In genomic region chr6:144322297-144323047, GRCm38 (mm10) we compare ENCODE assay signal across 21 mouse cellular contexts.
"Had no signal": no experiment of that assay in that cellular context is flagged by ENCODE, and none has a peak within 500 bp of the region (broad histone marks: within the 10 kb centered on the region; RNA-seq: fewer than 3 reads in every experiment).

No protein-coding gene starts in this region.

- H3K27ac ChIP-seq: limb, embryonic 12.5 days; limb, embryonic 15.5 days; liver, embryonic 14.5 days; macrophage; midbrain, embryonic 12.5 days; midbrain, embryonic 15.5 days; neural tube, embryonic 12.5 days; neural tube, embryonic 15.5 days; stomach, postnatal 0 days had no signal

- H3K27me3 ChIP-seq: limb, embryonic 12.5 days; limb, embryonic 15.5 days; midbrain, embryonic 12.5 days; midbrain, embryonic 15.5 days; neural tube, embryonic 12.5 days; neural tube, embryonic 15.5 days had no signal

- H3K36me3 ChIP-seq: limb, embryonic 12.5 days; limb, embryonic 15.5 days; midbrain, embryonic 12.5 days; midbrain, embryonic 15.5 days; neural tube, embryonic 12.5 days; neural tube, embryonic 15.5 days had no signal

- H3K9me3 ChIP-seq: limb, embryonic 12.5 days; limb, embryonic 15.5 days; midbrain, embryonic 12.5 days; midbrain, embryonic 15.5 days; neural tube, embryonic 12.5 days; neural tube, embryonic 15.5 days had no signal

- H3K9ac ChIP-seq: limb, embryonic 12.5 days; limb, embryonic 15.5 days; liver, embryonic 14.5 days; liver, postnatal 0 days; lung, embryonic 14.5 days; midbrain, embryonic 12.5 days; midbrain, embryonic 15.5 days; neural tube, embryonic 12.5 days; neural tube, embryonic 15.5 days had no signal

- DNase-seq: kidney, postnatal 14 days; kidney, postnatal 4 days; left cerebral cortex, postnatal 4 days; liver, postnatal 0 days; right cerebral cortex, adult 18-20 months; right cerebral cortex, postnatal 14 days; right cerebral cortex, postnatal 4 days; thymus, adult 18-20 months; thymus, postnatal 36 days had no signal

- H3K4me1 ChIP-seq: midbrain, embryonic 15.5 days; neural tube, embryonic 12.5 days; neural tube, embryonic 15.5 days had no signal

- ATAC-seq: liver, postnatal 0 days; lung, postnatal 0 days; midbrain, embryonic 15.5 days had no signal

- H3K4me3 ChIP-seq: limb, embryonic 12.5 days; limb, embryonic 15.5 days; midbrain, embryonic 12.5 days; midbrain, embryonic 15.5 days; neural tube, embryonic 12.5 days; neural tube, embryonic 15.5 days had no signal

- H3K4me2 ChIP-seq: limb, embryonic 12.5 days; limb, embryonic 15.5 days; liver, embryonic 11.5 days; lung, embryonic 14.5 days; midbrain, embryonic 12.5 days; midbrain, embryonic 15.5 days; neural tube, embryonic 12.5 days; neural tube, embryonic 15.5 days had no signal
